Mouse (Mus musculus) stomach, postnatal 0 days (tissue): ENCODE measurements around the gene Akr7a5. TPM values are rescaled to one million over a fixed set of nuclear protein-coding genes. Genes with fewer than 3 reads are reported as not detected.

Experiments used
- ATAC-seq: fragments of 200-750 bp; cut with Nextera tagmentation; 2 replicates; pipeline ENCODE4 v1.8.0; 2017; ENCODE audit not compliant: low FRiP score, low TSS enrichment
- DNase-seq: peaks from one replicate; pipeline ENCODE4 v3.0.0-alpha.2; 2016; ENCODE audit warnings: low spot score
- H3K27ac ChIP-seq: fragments of 300-500 bp; sonication (generic); replicated peaks from 2 replicates; pipeline ENCODE4 v1.5.1; 2014; ENCODE audit warnings: mild to moderate bottlenecking, control low read depth
- H3K27me3 ChIP-seq: fragments of 300-500 bp; sonication (generic); 2 replicates; pipeline ENCODE4 v1.6.1; 2014; ENCODE audit warnings: low read length; ENCODE audit not compliant: control insufficient read depth, insufficient read depth
- H3K36me3 ChIP-seq: fragments of 300-500 bp; sonication (generic); 2 replicates; pipeline ENCODE4 v1.6.1; 2014; ENCODE audit warnings: low read length, mixed read lengths; ENCODE audit not compliant: control insufficient read depth, insufficient read depth
- H3K4me1 ChIP-seq: fragments of 300-500 bp; sonication (generic); replicated peaks from 2 replicates; pipeline ENCODE4 v1.6.1; 2014; ENCODE audit warnings: antibody characterized with exemption; ENCODE audit not compliant: control insufficient read depth, insufficient read depth
- H3K4me2 ChIP-seq: fragments of 300-500 bp; sonication (generic); replicated peaks from 2 replicates; pipeline ENCODE4 v1.6.1; 2014; ENCODE audit warnings: low read depth, mild to moderate bottlenecking, control low read depth, moderate library complexity
- H3K4me3 ChIP-seq: fragments of 300-500 bp; sonication (generic); 2 replicates; pipeline ENCODE4 v1.5.1; 2014; ENCODE audit warnings: low read depth, low read length, control low read depth
- H3K9ac ChIP-seq: fragments of 300-500 bp; sonication (generic); 2 replicates; pipeline ENCODE4 v1.6.1; 2014; ENCODE audit warnings: mild to moderate bottlenecking, low read length, control low read depth, mixed read lengths
- H3K9me3 ChIP-seq: fragments of 300-500 bp; sonication (generic); 2 replicates; pipeline ENCODE4 v1.6.1; 2016; ENCODE audit warnings: low read length; ENCODE audit not compliant: control insufficient read depth
- CTCF ChIP-seq: IDR thresholded peaks from 2 replicates; pipeline ENCODE4 v1.5.1; 2016; ENCODE audit warnings: antibody characterized with exemption, low read depth, mild to moderate bottlenecking, moderate library complexity
- EP300 ChIP-seq: optimal IDR thresholded peaks from 2 replicates; pipeline ENCODE3; 2016; ENCODE audit warnings: antibody characterized with exemption
- WGBS: fragments of 180-500 bp; shearing (Covaris S2); extraction: QIAGEN DNeasy Blood & Tissue Kit; methylation state at CpG from one replicate; pipeline ENCODE4 v1.1.7; 2014; 5-methylcytosine and 5-hydroxymethylcytosine counted together
- microRNA-seq: library from miRNA; unstranded; fragments of <30 nt; microRNA quantifications from one replicate; pipeline ENCODE4, GENCODE M21; 2016
- polyA plus RNA-seq: library from polyadenylated mRNA; unstranded; fragments of >200 nt; fragmentation: Nextera tagmentation; extraction: Ambion mirVana; gene quantifications from 2 replicates; pipeline ENCODE4 v1.2.1, GENCODE M21; 2015

The Akr7a5 gene
- polyA plus RNA-seq, 1 experiment from 2014 or later: 73.8 TPM

DNA sequence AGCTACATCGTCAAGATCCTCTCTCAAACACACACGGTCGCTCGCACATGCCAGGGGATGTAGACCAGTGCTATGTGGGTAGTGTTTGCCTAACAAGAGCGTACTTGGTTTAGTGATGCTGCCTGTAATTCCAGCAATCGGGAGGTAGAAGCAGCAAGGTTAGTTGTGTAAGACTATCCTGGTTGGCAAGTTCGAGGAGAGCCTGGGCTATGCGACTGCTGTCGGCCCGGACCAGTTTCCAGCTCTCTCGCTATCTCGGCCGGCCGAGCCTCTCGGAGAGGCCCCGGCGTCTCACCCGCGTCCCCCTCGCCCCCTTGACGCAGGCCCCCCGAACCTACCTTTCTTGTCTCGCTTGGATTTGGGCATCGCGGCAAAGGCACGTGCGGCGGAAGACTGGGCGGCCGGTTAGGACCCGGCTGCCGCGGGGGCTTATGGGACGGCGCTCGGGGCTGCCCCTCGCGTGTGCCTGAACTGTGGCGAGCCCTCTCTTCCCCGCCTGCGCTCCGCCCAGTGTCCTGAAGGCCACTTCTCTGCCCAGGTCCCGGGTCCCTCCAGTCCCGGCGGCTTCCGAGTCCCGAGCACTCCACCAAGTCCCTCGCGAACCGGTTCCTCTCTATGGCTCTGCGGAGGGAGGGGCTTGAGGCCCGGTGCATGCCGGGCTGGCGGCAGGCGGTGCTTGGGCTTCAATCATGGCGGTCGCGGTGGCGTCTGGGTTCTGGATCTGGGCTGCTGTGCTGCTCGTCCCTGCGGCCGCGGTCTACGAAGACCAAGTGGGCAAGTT is 41.6 kb downstream of the Akr7a5 start, which contains the start of the genes Mrto4, Emc1 and Ubr4:
Mrto4 (minus strand) TSS at position 646 of the 781 bp plus-strand sequence.
Emc1 (plus strand) TSS at position 657 of the 781 bp plus-strand sequence.
Ubr4 (plus strand) TSS at position 679 of the 781 bp plus-strand sequence.
- Histone ChIP-seq H3K4me2 (peak within 1 kb of the TSS; percentile 76), H3K27ac (peak within 1 kb of the TSS; percentile 97), H3K27me3 (no peaks in the 10 kb centered on the region), H3K4me3 (peak within 1 kb of the TSS; percentile 64), H3K4me1 (no peaks in the 10 kb centered on the region; the same call in 1 of the 2 replicates), H3K9ac (peak within 1 kb of the TSS; percentile 91), H3K9me3 (no peaks in the 10 kb centered on the region), H3K36me3 (peaks cover 19% of the 10 kb centered on the region)
- TF ChIP-seq EP300 (peak; percentile 11), CTCF (peak; percentile 9; the same call in 1 of the 2 replicates)
- ATAC-seq (peak; percentile 93), DNase-seq (peak; percentile 89)
- WGBS: under 1% methylated on average over 63 of the region's 64 CpGs

DNA sequence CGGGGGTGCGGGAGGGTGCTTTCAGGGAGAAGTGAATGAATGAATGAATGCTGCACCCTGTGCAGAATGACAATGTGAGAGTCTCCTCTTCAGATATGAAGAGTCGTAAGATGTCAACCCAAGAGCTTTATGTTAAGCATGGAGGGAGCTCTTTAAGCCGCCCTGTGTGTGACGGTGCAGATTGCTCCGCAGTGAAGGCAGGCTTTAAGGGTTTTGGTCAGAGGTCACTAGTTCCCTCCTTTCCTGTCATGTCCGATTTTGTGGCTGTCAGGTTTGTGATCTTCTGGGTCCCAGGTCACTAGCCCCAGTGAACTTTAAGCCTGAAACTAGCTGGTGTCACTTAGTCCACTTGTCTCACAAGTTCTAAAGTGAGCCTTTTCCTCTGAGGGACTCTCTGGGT is 42.3 kb downstream of the Akr7a5 start:
- no peak for TF ChIP-seq CTCF
- TF ChIP-seq EP300: no peak
- Histone ChIP-seq H3K4me3 (peak overlapping the region; percentile 64), H3K27ac (peak overlapping the region; percentile 97), H3K4me1 (no peaks in the 10 kb centered on the region; the same call in 1 of the 2 replicates), H3K9me3 (no peaks in the 10 kb centered on the region), H3K36me3 (peaks cover 24% of the 10 kb centered on the region), H3K4me2 (peak overlapping the region; percentile 76), H3K27me3 (no peaks in the 10 kb centered on the region), H3K9ac (peak overlapping the region; percentile 91)
- DNase-seq (no peak), ATAC-seq (peak; percentile 18)
- WGBS: under 1% methylated on average over 7 of the region's 7 CpGs

DNA sequence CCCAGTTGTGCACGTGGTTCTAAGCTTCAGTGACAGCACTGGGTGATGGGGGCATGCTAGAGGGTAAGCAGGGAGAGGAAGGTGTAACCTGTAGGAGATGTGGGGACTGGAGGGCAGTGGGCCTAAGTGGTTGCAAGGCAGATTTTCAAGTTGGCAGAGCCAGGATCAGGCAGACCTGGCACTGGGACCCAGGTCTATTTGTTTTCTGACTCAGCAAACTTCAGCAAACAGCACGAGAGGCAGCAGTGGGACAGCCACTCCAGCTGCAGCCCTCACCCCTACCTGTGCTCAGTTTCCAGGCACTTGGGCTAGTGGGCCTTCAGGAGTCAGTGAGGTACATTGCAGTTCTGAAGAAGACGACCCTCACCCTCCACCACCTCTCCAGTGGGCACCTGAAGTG is 46.7 kb downstream of the Akr7a5 start:
- WGBS: 83% methylated on average over 3 of the region's 3 CpGs
- no peaks in the 10 kb centered on the region for H3K9me3 ChIP-seq
- no peak overlapping the region for H3K27ac ChIP-seq
- no peaks in the 10 kb centered on the region for H3K4me1 ChIP-seq
- H3K36me3 ChIP-seq: peaks cover 42% of the 10 kb centered on the region
- DNase-seq (no peak), ATAC-seq (no peak)
- H3K4me3 ChIP-seq: no peak overlapping the region
- H3K9ac ChIP-seq: no peak overlapping the region
- H3K4me2 ChIP-seq: no peak overlapping the region
- no peak for TF ChIP-seq EP300
- TF ChIP-seq CTCF: no peak
- no peaks in the 10 kb centered on the region for H3K27me3 ChIP-seq

DNA sequence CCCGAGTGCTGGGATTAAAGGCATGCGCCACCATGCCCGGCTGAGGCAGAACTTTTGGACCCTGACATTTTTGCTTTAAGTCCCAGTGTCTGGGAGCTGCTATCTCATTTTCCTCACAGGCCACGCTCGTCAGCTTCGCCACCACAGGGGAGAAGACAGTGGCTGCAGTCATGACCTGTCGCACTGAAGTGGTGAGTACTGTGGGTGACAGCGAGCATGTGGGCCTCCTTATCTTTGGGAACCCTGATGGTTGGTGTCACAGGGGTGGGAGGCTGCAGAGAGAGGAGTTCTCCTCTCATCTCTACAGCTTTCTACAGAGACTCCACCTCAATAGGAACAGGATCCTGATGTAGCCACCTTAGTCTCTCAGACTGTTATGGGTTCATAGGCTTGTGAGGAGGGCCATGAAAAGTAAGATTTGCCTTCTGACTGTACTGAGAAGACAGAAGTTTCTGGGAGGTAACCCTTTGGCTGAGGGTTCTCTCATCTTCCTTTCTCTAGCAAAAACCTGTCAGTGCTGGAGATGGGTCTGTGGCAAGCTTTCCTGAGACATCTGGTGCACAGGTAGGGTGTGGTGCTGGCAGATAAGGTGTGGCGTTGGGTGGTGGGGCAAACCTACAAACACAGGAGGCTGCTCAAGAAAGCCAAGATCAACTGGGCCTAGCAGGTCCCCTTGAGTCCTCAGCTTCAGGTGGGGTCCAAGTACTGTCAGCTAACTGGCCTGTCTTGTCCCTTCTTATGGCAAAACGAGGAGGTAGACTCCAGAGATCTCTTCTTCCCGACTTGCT is 50.4 kb downstream of the Akr7a5 start:
- 92% methylated on average over 11 of the region's 11 CpGs for WGBS
- DNase-seq (no peak), ATAC-seq (no peak)
- no peak overlapping the region for H3K9ac ChIP-seq
- peaks cover 55% of the 10 kb centered on the region for H3K36me3 ChIP-seq
- no peak overlapping the region for H3K4me3 ChIP-seq
- no peaks in the 10 kb centered on the region for H3K9me3 ChIP-seq
- H3K27me3 ChIP-seq: no peaks in the 10 kb centered on the region
- H3K27ac ChIP-seq: no peak overlapping the region
- no peak for TF ChIP-seq EP300
- TF ChIP-seq CTCF: no peak
- H3K4me2 ChIP-seq: no peak overlapping the region
- H3K4me1 ChIP-seq: no peaks in the 10 kb centered on the region

DNA sequence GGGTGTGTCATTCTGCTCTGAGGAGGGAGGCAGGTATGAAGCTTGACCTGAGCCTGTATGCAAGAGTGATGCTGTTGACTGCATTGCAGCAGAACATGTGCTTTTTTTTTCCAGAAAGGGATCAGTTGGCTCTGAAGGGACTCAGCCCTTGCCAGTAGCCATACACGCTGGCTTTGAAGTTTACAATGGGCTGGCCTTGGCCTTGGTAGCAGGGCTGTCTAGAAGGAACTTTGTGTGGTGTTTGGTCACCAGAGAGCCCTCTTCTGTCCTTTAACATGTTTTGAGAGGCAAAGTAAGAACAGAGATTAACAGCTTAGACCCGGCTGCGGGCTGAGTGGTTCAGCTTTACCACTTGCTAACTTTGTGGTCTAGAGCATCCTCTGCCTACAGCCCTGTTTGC is 56.8 kb downstream of the Akr7a5 start:
- H3K27ac ChIP-seq: no peak overlapping the region
- peaks cover 42% of the 10 kb centered on the region for H3K36me3 ChIP-seq
- H3K9me3 ChIP-seq: no peaks in the 10 kb centered on the region
- no peaks in the 10 kb centered on the region for H3K27me3 ChIP-seq
- ATAC-seq (no peak), DNase-seq (no peak)
- no peak overlapping the region for H3K4me2 ChIP-seq
- H3K9ac ChIP-seq: no peak overlapping the region
- TF ChIP-seq EP300: no peak
- 95% methylated on average over 3 of the region's 3 CpGs for WGBS
- no peaks in the 10 kb centered on the region for H3K4me1 ChIP-seq
- H3K4me3 ChIP-seq: no peak overlapping the region

Small RNA genes within 50 kb of the gene (microRNA-seq; reads per million reads assigned to microRNA genes)
- gene Gm24245 (not detected), gene Gm25732 (not detected)

Other genes with a start within 250 kb of the Akr7a5 start
- 0.05 TPM in 1 of 2 replicates, not detected in the other for gene Htr6, start 235.2 kb upstream of the Akr7a5 start, polyA plus RNA-seq
- gene Nbl1, start 217.8 kb upstream of the Akr7a5 start, polyA plus RNA-seq: 53.6 and 58.9 TPM in 2 replicates
- gene Minos1, start 179.6 kb upstream of the Akr7a5 start, polyA plus RNA-seq: 569 and 588 TPM in 2 replicates
- 341 and 344 TPM in 2 replicates for gene Capzb, start 117.8 kb upstream of the Akr7a5 start, polyA plus RNA-seq
- 20.9 and 22.2 TPM in 2 replicates for gene Pqlc2, start within 50 bp of the Akr7a5 start, polyA plus RNA-seq
- gene Mrto4, start 41.8 kb downstream of the Akr7a5 start, polyA plus RNA-seq: 41.0 and 43.7 TPM in 2 replicates
- gene Emc1, start 41.8 kb downstream of the Akr7a5 start, polyA plus RNA-seq: 10.7 and 11.9 TPM in 2 replicates
- 32.8 and 33.1 TPM in 2 replicates for gene Ubr4, start 41.9 kb downstream of the Akr7a5 start, polyA plus RNA-seq
- 3.8 and 4.0 TPM in 2 replicates for gene Iffo2, start 219.8 kb downstream of the Akr7a5 start, polyA plus RNA-seq